Mouse (Mus musculus) brain, embryonic 14.5 days (tissue): ENCODE measurements around the gene Crtc1. TPM values are rescaled to one million over a fixed set of nuclear protein-coding genes. Genes with fewer than 3 reads are reported as not detected.
A peak's percentile ranks its signal among the peaks of the same experiment; 100 is the strongest.

Experiments used
- DNase-seq: peaks from one replicate; pipeline ENCODE4 v3.0.0-alpha.2; 2011; ENCODE audit warnings: low read depth
- CTCF ChIP-seq: fragments of 200-500 bp; IDR thresholded peaks from 2 replicates; pipeline ENCODE4 v1.5.1; 2012; ENCODE audit warnings: inconsistent platforms, mild to moderate bottlenecking, moderate library complexity, borderline replicate concordance; ENCODE audit not compliant: insufficient read depth, insufficient read length; ENCODE audit errors: extremely low read depth
- POLR2A ChIP-seq: fragments of 200-500 bp; IDR thresholded peaks from 2 replicates; pipeline ENCODE4 v1.6.1; 2012; ENCODE audit warnings: mild to moderate bottlenecking, inconsistent platforms, borderline replicate concordance; ENCODE audit not compliant: poor library complexity, insufficient read depth, insufficient read length, severe bottlenecking; ENCODE audit errors: extremely low read depth
- polyA plus RNA-seq: library from polyadenylated mRNA; depleted of rRNA; stranded (reverse); fragments of >200 nt; gene quantifications from 2 replicates; pipeline ENCODE4 v1.2.3, GENCODE M21; 2012

Gene Crtc1
- polyA plus RNA-seq, 1 experiment = 77.0 TPM

DNA sequence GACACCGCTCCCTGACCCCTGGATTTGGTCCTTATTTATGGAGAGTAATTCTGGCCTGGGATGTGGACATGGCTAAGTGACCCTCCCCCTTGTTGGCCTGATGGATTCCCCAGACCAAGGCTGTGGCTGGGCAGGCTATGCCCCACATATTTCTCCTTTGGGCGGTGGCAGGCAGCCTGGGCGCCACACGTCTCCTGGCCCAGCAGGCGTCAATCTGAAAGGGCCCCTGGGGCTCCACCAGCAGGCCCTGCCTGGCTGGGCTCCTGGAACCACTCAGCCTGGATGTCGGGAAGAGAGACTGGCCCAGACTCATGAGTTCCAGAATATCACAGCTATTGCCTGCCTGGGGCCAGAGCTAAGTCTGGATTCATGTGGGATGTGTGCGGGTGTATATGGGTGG lies 68.9 kb downstream of the Crtc1 start:
- DNase-seq = no peak
- TF ChIP-seq POLR2A (no peak), CTCF (no peak)

GRCm38 (mm10) chr8:70366588-70366987 lies 72.8 kb downstream of the Crtc1 start:
- no peak for DNase-seq
- TF ChIP-seq POLR2A (no peak), CTCF (no peak)

GRCm38 (mm10) chr8:70364066-70364465 lies 75.3 kb downstream of the Crtc1 start:
- DNase-seq = no peak
- TF ChIP-seq POLR2A = no peak
- TF ChIP-seq CTCF = no peak

DNA sequence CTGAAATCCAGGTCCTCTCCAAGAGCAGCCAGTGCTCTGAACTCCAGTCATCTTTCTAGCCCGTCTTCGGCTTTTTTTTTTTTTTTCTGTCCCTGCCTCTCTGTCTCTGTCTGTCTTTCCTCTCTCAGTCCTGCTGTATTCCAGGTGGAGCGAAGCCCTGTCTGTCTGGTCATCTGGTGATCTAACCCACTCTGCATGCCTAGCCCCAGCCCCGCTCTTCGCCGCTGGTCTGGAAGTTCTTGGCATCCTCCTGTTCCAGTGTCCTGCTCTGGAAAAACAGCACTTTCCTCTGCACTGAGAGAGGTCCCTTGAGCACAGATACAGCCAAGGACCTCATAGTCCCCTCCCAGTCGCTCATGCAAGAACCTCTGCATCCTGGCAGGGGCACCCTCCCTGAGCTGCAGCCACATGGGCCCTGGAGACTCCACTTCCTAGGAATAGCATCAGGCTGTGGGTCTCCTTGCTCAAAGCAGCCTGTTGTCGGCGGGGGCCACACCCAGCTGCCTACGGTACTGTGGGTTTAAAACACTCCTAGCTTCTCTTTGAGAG lies 77.8 kb downstream of the Crtc1 start:
- no peak for DNase-seq
- TF ChIP-seq POLR2A (no peak), CTCF (no peak)

DNA sequence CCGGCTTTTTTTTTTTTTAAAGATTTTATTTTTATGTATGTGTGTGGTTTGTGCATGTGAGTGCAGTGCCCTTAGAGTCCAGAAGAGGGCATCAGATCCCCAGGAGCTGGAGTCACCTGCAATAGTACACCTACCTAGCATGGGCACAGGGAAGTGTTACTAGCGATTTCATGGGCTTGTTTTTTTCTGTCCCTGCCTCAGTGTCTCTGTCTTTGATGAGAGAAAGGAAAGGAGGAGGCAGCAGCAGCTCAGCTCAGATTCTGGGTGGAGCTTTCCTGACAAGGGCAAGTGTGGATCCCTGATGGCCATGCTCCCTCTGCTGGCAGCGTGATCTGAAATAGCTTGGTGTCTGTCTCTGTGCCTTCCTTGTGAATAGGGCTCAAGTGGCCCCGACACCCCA lies 78.6 kb downstream of the Crtc1 start:
- no peak for TF ChIP-seq POLR2A
- peak; percentile 26; the same call in 1 of the 2 replicates for TF ChIP-seq CTCF
- DNase-seq = no peak

GRCm38 (mm10) chr8:70359411-70359810 lies 80.0 kb downstream of the Crtc1 start:
- DNase-seq = peak; percentile 56
- no peak for TF ChIP-seq CTCF

- no peak for DNase-seq
- TF ChIP-seq CTCF (no peak), POLR2A (no peak)
Observed at GRCm38 (mm10) chr8:70356111-70356510, 83.3 kb downstream of the Crtc1 start.

GRCm38 (mm10) chr8:70354004-70354403 lies 85.4 kb downstream of the Crtc1 start:
- DNase-seq = no peak
- TF ChIP-seq POLR2A = no peak
- no peak for TF ChIP-seq CTCF

DNA sequence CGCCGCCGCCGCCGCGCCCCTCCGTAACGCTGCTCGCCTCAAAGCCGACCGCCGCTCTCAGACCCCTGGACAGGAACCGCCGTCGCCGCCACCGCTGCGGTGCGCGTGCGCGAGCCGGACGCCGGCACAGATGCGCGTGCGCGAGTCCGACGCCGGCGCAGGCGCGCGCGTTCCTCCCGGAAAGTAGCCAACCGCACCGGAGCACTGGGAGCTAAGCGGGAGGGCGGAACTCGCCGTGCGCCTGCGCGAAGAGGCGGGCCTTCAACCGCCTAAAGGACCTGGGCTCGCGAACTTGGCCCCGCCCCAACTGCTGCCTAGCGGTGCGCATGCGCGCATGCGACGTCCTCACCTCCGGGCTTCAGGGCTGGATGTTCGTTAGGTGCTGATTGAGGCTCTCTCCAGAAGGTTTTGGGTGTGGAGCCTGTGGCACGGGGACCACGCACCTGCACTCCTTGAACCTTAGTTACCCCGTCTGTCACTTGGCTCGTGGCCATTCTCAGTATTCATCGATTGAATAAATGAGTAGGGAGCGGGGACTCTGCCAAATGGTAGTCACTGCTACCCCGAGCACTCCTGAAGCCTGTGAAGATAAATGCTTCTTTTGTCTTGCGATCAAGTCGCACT lies 86.1 kb downstream of the Crtc1 start, which contains the start of gene Upf1:
TSS of gene Upf1 (minus strand) at position 85 of the 624 bp plus-strand sequence.
- TF ChIP-seq CTCF (no peak), POLR2A (peak; percentile 57)
- peak; percentile 99 for DNase-seq

DNA sequence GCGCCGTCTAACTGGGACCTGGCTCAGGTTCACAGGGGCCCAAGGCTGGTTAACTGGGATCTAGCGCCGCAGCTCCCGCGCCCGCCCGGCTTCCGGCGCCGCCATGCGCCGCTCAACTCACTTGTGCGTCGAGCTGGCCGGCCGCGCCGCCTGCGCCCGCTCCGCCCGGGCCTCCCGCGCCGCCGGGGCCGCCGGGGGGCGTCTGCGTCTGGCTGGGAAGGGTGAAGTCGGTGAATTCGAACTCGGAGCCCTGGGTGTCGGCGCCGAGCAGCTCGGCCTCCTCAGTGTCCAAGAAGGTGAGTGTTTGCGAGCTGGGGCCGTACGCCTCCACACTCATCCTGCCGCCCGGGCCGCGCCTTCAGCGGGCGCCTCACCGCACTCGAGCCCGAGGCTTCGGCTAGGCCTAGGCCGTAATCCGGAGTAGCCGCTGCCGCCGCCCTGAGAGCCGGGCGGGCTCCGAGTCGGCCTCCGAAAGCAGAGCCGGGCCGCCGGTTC lies 86.7 kb downstream of the Crtc1 start:
- no peak for DNase-seq
- TF ChIP-seq POLR2A = no peak
- TF ChIP-seq CTCF = no peak

DNA sequence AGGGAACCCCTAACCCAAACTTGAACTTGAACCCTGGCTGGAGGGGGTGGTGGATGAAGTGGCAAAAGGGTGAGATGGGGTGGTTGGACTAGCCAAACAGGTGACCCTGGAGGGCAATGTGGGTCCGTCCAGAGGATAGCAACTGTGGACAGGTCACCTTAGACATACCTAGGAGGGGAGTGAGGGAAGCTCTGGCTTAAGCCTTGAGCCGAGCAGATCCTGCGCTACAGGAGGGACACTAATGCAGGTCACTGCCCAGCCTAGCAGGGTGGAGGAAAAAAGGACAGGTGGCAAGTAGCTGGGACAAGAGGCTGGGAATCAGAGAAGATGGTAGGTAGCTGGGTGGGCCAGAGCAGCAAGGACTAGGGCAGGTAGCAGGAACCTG lies 87.4 kb downstream of the Crtc1 start:
- no peak for TF ChIP-seq POLR2A
- TF ChIP-seq CTCF = no peak

GRCm38 (mm10) chr8:70351035-70351999 lies 88.1 kb downstream of the Crtc1 start:
- no peak for TF ChIP-seq CTCF
- TF ChIP-seq POLR2A = no peak
- peak; percentile 28 for DNase-seq

More for the DNA sequence above, 87.4 kb downstream of the Crtc1 start:
- no peak for DNase-seq
